11 mouse cellular contexts compared by ENCODE assay signal in the genomic region with DNA sequence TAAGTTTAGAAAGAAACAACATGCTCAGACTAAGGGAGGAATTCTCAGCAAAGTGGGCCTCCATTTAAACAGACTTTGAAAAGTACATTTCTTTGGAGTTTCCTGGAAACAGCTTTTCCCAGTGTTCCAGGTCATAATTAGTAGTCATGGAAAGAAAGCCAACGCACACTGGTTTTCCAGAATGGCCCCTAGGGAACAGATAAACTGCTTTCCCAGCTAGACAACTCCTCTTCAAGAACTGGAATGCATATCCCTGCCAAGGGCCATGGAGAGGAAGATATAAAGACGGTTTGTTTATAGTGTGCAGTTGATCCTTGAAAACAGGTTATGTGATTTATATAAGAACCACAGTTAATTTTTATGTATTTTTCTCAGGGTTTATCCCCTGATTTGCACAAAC.
A peak's percentile ranks its signal among the peaks of the same experiment; 100 is the strongest.
DNase-seq lines count a peak whose midpoint lies in the region; ATAC-seq lines count a peak whose summit lies in the region.
"Had no signal": no experiment of that assay in that cellular context is flagged by ENCODE, and none has a peak within 500 bp of the region (broad histone marks: within the 10 kb centered on the region; RNA-seq: fewer than 3 reads in every experiment).

No protein-coding gene starts in this region.

- H3K36me3 ChIP-seq in forebrain, embryonic 14.5 days (ENCODE audit: control insufficient read depth, insufficient read depth, low read length) = no peaks in the 10 kb centered on the region
- H3K36me3 ChIP-seq in forebrain, embryonic 13.5 days (ENCODE audit: poor library complexity, severe bottlenecking) = no peaks in the 10 kb centered on the region
- no peaks in the 10 kb centered on the region for H3K36me3 ChIP-seq in kidney, embryonic 14.5 days (ENCODE audit: control insufficient read depth, insufficient read depth, low read length)
- H3K36me3 ChIP-seq: embryonic facial prominence, embryonic 15.5 days had no signal

- peak; percentile 3 for DNase-seq in forebrain, embryonic 14.5 days (ENCODE audit: low spot score)
- DNase-seq in kidney, adult 9 months = peak; percentile 14
- DNase-seq in urinary bladder, postnatal 14 days (ENCODE audit: low spot score) = peak; percentile 6
- DNase-seq in urinary bladder, adult 18-20 months (ENCODE audit: low spot score in 2 of 2) = no peak
- no peak for DNase-seq in ovary, postnatal 10 days (ENCODE audit: low spot score)
- DNase-seq: cerebellum, postnatal 14 days had no signal

- no peak overlapping the region for H3K4me2 ChIP-seq in forebrain, embryonic 14.5 days (ENCODE audit: low read length)
- no peak overlapping the region for H3K4me2 ChIP-seq in forebrain, embryonic 13.5 days
- H3K4me2 ChIP-seq in kidney, embryonic 14.5 days (replicated peaks; ENCODE audit: low read depth, low read length) = no peak overlapping the region
- H3K4me2 ChIP-seq: embryonic facial prominence, embryonic 15.5 days; hindbrain, embryonic 14.5 days had no signal

- ATAC-seq in forebrain, embryonic 14.5 days = no peak
- ATAC-seq in forebrain, embryonic 13.5 days = no peak
- no peak for ATAC-seq in kidney, embryonic 14.5 days (ENCODE audit: low FRiP score, low TSS enrichment)
- no peak for ATAC-seq in granulocyte monocyte progenitor cell, adult 5-6 weeks (replicated peaks; ENCODE audit: poor library complexity, severe bottlenecking)

- H3K27ac ChIP-seq in forebrain, embryonic 14.5 days (ENCODE audit: low read depth, low read length) = no peak overlapping the region
- no peak overlapping the region for H3K27ac ChIP-seq in forebrain, embryonic 13.5 days
- no peak overlapping the region for H3K27ac ChIP-seq in kidney, embryonic 14.5 days (ENCODE audit: low read depth, low read length)
- H3K27ac ChIP-seq: embryonic facial prominence, embryonic 15.5 days; hindbrain, embryonic 14.5 days had no signal

- no peak overlapping the region for H3K9ac ChIP-seq in forebrain, embryonic 14.5 days (ENCODE audit: low read length)
- no peak overlapping the region for H3K9ac ChIP-seq in forebrain, embryonic 13.5 days
- H3K9ac ChIP-seq in kidney, embryonic 14.5 days (ENCODE audit: low read depth, low read length) = no peak overlapping the region
- H3K9ac ChIP-seq: embryonic facial prominence, embryonic 15.5 days; hindbrain, embryonic 14.5 days had no signal

- no peaks in the 10 kb centered on the region for H3K4me1 ChIP-seq in forebrain, embryonic 14.5 days (ENCODE audit: control insufficient read depth, insufficient read depth, low read length)
- H3K4me1 ChIP-seq in forebrain, embryonic 13.5 days = no peaks in the 10 kb centered on the region
- H3K4me1 ChIP-seq in kidney, embryonic 14.5 days (ENCODE audit: control insufficient read depth, insufficient read depth, low read length) = no peaks in the 10 kb centered on the region
- H3K4me1 ChIP-seq: embryonic facial prominence, embryonic 15.5 days had no signal

- no peaks in the 10 kb centered on the region for H3K27me3 ChIP-seq in forebrain, embryonic 14.5 days (replicated peaks; ENCODE audit: control insufficient read depth, insufficient read depth, low read length)
- H3K27me3 ChIP-seq in forebrain, embryonic 13.5 days = no peaks in the 10 kb centered on the region
- no peaks in the 10 kb centered on the region for H3K27me3 ChIP-seq in kidney, embryonic 14.5 days (ENCODE audit: control insufficient read depth, insufficient read depth, low read length)
- H3K27me3 ChIP-seq: embryonic facial prominence, embryonic 15.5 days had no signal

- WGBS in forebrain, embryonic 14.5 days = 75% methylated on average over 2 of the region's 2 CpGs
- WGBS in forebrain, embryonic 13.5 days = 72% methylated on average over 2 of the region's 2 CpGs
- WGBS in kidney, embryonic 14.5 days = 55% methylated on average over 2 of the region's 2 CpGs

- H3K9me3 ChIP-seq in forebrain, embryonic 14.5 days (replicated peaks; ENCODE audit: control insufficient read depth, low read length) = no peaks in the 10 kb centered on the region
- H3K9me3 ChIP-seq in forebrain, embryonic 13.5 days (replicated peaks) = no peaks in the 10 kb centered on the region
- H3K9me3 ChIP-seq in kidney, embryonic 14.5 days (ENCODE audit: control insufficient read depth, low read length) = no peaks in the 10 kb centered on the region
- H3K9me3 ChIP-seq: embryonic facial prominence, embryonic 15.5 days had no signal

- no peak overlapping the region for H3K4me3 ChIP-seq in forebrain, embryonic 14.5 days (ENCODE audit: low read depth, low read length)
- no peak overlapping the region for H3K4me3 ChIP-seq in forebrain, embryonic 13.5 days
- H3K4me3 ChIP-seq in kidney, embryonic 14.5 days (ENCODE audit: low read length) = no peak overlapping the region
- H3K4me3 ChIP-seq: embryonic facial prominence, embryonic 15.5 days had no signal

Comparison
In these comparisons a context has a peak if more than half of its experiments do, and no peak if none do; other contexts are left out.
1. DNase-seq: peak in forebrain, embryonic 14.5 days (single experiment), kidney, adult 9 months (single experiment) and urinary bladder, postnatal 14 days (single experiment); none in urinary bladder, adult 18-20 months (0 of 2) and ovary, postnatal 10 days (single experiment).